Mouse (Mus musculus) lung, adult 2 months (tissue): ENCODE results near the gene Dgka.

Experiments used
- CTCF ChIP-seq: fragments of 200-500 bp; IDR thresholded peaks from 2 replicates; pipeline ENCODE4 v1.5.1; 2011; ENCODE audit warnings: mild to moderate bottlenecking, low read length, control low read depth; ENCODE audit not compliant: insufficient read depth
- POLR2A ChIP-seq: fragments of 200-500 bp; IDR thresholded peaks from 2 replicates; pipeline ENCODE4 v1.6.1; 2011; ENCODE audit warnings: low read depth, mild to moderate bottlenecking, control low read depth, low read length, borderline replicate concordance; ENCODE audit errors: extremely low read depth

- no peak for TF ChIP-seq CTCF
- no peak for TF ChIP-seq POLR2A
Observed at GRCm38 (mm10) chr10:128792041-128792440, 47.4 kb upstream of the Dgka start.
